Mouse (Mus musculus): ENCODE results near the gene Invs. TPM values are rescaled to one million over a fixed set of nuclear protein-coding genes. Genes with fewer than 3 reads are reported as not detected.
A peak's percentile ranks its signal among the peaks of the same experiment; 100 is the strongest.

Gene Invs
- not detected in 2 replicates for polyA plus RNA-seq (2012; ENCODE audit: insufficient read depth, insufficient read length, low replicate concordance, missing spikeins)

GRCm38 (mm10) chr4:48279498-48280134, at the start of gene Invs, which contains the start of gene Erp44:
Gene Invs (plus strand): TSS chr4:48279760.
Gene Erp44 (minus strand): TSS chr4:48279558.
- Histone ChIP-seq H3K27ac (ENCODE audit: insufficient read depth, low read depth, low read length) (peak within 1 kb of the TSS; percentile 70), H3K4me1 (ENCODE audit: control insufficient read depth, insufficient read depth, low read length) (no peaks in the 10 kb centered on the region), H3K4me3 (ENCODE audit: insufficient read depth, low read depth, low read length) (peak within 1 kb of the TSS; percentile 93)
- WGBS = under 1% methylated on average over 41 of the region's 41 CpGs
- TF ChIP-seq POLR2A (IDR thresholded peaks at IDR 0.05; ENCODE audit: insufficient read depth, low read depth, low read length) (peak; percentile 67), CTCF (IDR thresholded peaks at IDR 0.05; ENCODE audit: insufficient read depth, low read depth, low read length) (no peak)

GRCm38 (mm10) chr4:48236721-48237120, 42.8 kb upstream of the Invs start:
- 82% methylated on average over 3 of the region's 3 CpGs for WGBS
- H3K4me3 ChIP-seq (ENCODE audit: insufficient read depth, low read depth, low read length) = no peak overlapping the region
- H3K27ac ChIP-seq (ENCODE audit: insufficient read depth, low read depth, low read length) = no peak overlapping the region
- no peaks in the 10 kb centered on the region for H3K4me1 ChIP-seq (ENCODE audit: control insufficient read depth, insufficient read depth, low read length)
- TF ChIP-seq POLR2A (IDR thresholded peaks at IDR 0.05; ENCODE audit: insufficient read depth, low read depth, low read length) (no peak), CTCF (IDR thresholded peaks at IDR 0.05; ENCODE audit: insufficient read depth, low read depth, low read length) (no peak)

- TF ChIP-seq POLR2A (IDR thresholded peaks at IDR 0.05; ENCODE audit: insufficient read depth, low read depth, low read length) = no peak
- TF ChIP-seq CTCF (IDR thresholded peaks at IDR 0.05; ENCODE audit: insufficient read depth, low read depth, low read length) = no peak
- 74% methylated on average over 4 of the region's 4 CpGs for WGBS
- no peaks in the 10 kb centered on the region for H3K4me1 ChIP-seq (ENCODE audit: control insufficient read depth, insufficient read depth, low read length)
- no peak overlapping the region for H3K27ac ChIP-seq (ENCODE audit: insufficient read depth, low read depth, low read length)
- no peak overlapping the region for H3K4me3 ChIP-seq (ENCODE audit: insufficient read depth, low read depth, low read length)
Measured at GRCm38 (mm10) chr4:48239046-48239445, 40.5 kb upstream of the Invs start.

- no peak for TF ChIP-seq POLR2A (IDR thresholded peaks at IDR 0.05; ENCODE audit: insufficient read depth, low read depth, low read length)
- TF ChIP-seq CTCF (IDR thresholded peaks at IDR 0.05; ENCODE audit: insufficient read depth, low read depth, low read length) = no peak
- Histone ChIP-seq H3K4me1 (ENCODE audit: control insufficient read depth, insufficient read depth, low read length) (no peaks in the 10 kb centered on the region), H3K27ac (ENCODE audit: insufficient read depth, low read depth, low read length) (no peak overlapping the region), H3K4me3 (ENCODE audit: insufficient read depth, low read depth, low read length) (no peak overlapping the region)
- WGBS = 81% methylated on average over 4 of the region's 4 CpGs
Measured at GRCm38 (mm10) chr4:48242482-48242881, 37.1 kb upstream of the Invs start.

GRCm38 (mm10) chr4:48243737-48244136, 35.8 kb upstream of the Invs start:
- H3K4me3 ChIP-seq (ENCODE audit: insufficient read depth, low read depth, low read length) = no peak overlapping the region
- no peak for TF ChIP-seq CTCF (IDR thresholded peaks at IDR 0.05; ENCODE audit: insufficient read depth, low read depth, low read length)
- TF ChIP-seq POLR2A (IDR thresholded peaks at IDR 0.05; ENCODE audit: insufficient read depth, low read depth, low read length) = no peak
- H3K4me1 ChIP-seq (ENCODE audit: control insufficient read depth, insufficient read depth, low read length) = no peaks in the 10 kb centered on the region
- 62% methylated on average over 1 of the region's 1 CpGs for whole genome bisulfite sequencing
- H3K27ac ChIP-seq (ENCODE audit: insufficient read depth, low read depth, low read length) = no peak overlapping the region

- TF ChIP-seq POLR2A (IDR thresholded peaks at IDR 0.05; ENCODE audit: insufficient read depth, low read depth, low read length) (no peak), CTCF (IDR thresholded peaks at IDR 0.05; ENCODE audit: insufficient read depth, low read depth, low read length) (no peak)
- WGBS = 74% methylated on average over 2 of the region's 2 CpGs
- no peak overlapping the region for H3K27ac ChIP-seq (ENCODE audit: insufficient read depth, low read depth, low read length)
- H3K4me3 ChIP-seq (ENCODE audit: insufficient read depth, low read depth, low read length) = no peak overlapping the region
- no peaks in the 10 kb centered on the region for H3K4me1 ChIP-seq (ENCODE audit: control insufficient read depth, insufficient read depth, low read length)
Measured at GRCm38 (mm10) chr4:48244280-48244679, 35.3 kb upstream of the Invs start.

- Histone ChIP-seq H3K27ac (ENCODE audit: insufficient read depth, low read depth, low read length) (no peak overlapping the region), H3K4me1 (ENCODE audit: control insufficient read depth, insufficient read depth, low read length) (peaks cover 2% of the 10 kb centered on the region; the same call in 1 of the 2 replicates), H3K4me3 (ENCODE audit: insufficient read depth, low read depth, low read length) (no peak overlapping the region)
- TF ChIP-seq CTCF (IDR thresholded peaks at IDR 0.05; ENCODE audit: insufficient read depth, low read depth, low read length) = no peak
- no peak for TF ChIP-seq POLR2A (IDR thresholded peaks at IDR 0.05; ENCODE audit: insufficient read depth, low read depth, low read length)
Measured at GRCm38 (mm10) chr4:48253266-48253665, 26.3 kb upstream of the Invs start.

GRCm38 (mm10) chr4:48258045-48258444, 21.5 kb upstream of the Invs start:
- Histone ChIP-seq H3K4me1 (ENCODE audit: control insufficient read depth, insufficient read depth, low read length) (peaks cover 2% of the 10 kb centered on the region; the same call in 1 of the 2 replicates), H3K4me3 (ENCODE audit: insufficient read depth, low read depth, low read length) (no peak overlapping the region), H3K27ac (ENCODE audit: insufficient read depth, low read depth, low read length) (no peak overlapping the region)
- WGBS = 96% methylated on average over 3 of the region's 3 CpGs
- TF ChIP-seq POLR2A (IDR thresholded peaks at IDR 0.05; ENCODE audit: insufficient read depth, low read depth, low read length) (no peak), CTCF (IDR thresholded peaks at IDR 0.05; ENCODE audit: insufficient read depth, low read depth, low read length) (no peak)

GRCm38 (mm10) chr4:48267683-48268082, 11.9 kb upstream of the Invs start:
- WGBS = 94% methylated on average over 3 of the region's 3 CpGs
- H3K4me1 ChIP-seq (ENCODE audit: control insufficient read depth, insufficient read depth, low read length) = peaks cover 2% of the 10 kb centered on the region; the same call in 1 of the 2 replicates
- no peak overlapping the region for H3K27ac ChIP-seq (ENCODE audit: insufficient read depth, low read depth, low read length)
- no peak for TF ChIP-seq POLR2A (IDR thresholded peaks at IDR 0.05; ENCODE audit: insufficient read depth, low read depth, low read length)
- TF ChIP-seq CTCF (IDR thresholded peaks at IDR 0.05; ENCODE audit: insufficient read depth, low read depth, low read length) = no peak
- no peak overlapping the region for H3K4me3 ChIP-seq (ENCODE audit: insufficient read depth, low read depth, low read length)
